Mouse (Mus musculus) bone marrow, adult 2 months (tissue): ENCODE results near the gene Cdc14b.

Source experiments
- CTCF ChIP-seq: fragments of 200-500 bp; IDR thresholded peaks from 2 replicates; pipeline ENCODE4 v1.5.1; 2011; ENCODE audit warnings: low read length, control low read depth; ENCODE audit not compliant: control insufficient read depth, insufficient read depth
- POLR2A ChIP-seq: fragments of 200-500 bp; IDR thresholded peaks from 2 replicates; pipeline ENCODE4 v1.6.1; 2011; ENCODE audit warnings: low read depth, mild to moderate bottlenecking, control low read depth, low read length, borderline replicate concordance; ENCODE audit not compliant: control insufficient read depth

- TF ChIP-seq CTCF (no peak), POLR2A (no peak)
Observed at GRCm38 (mm10) chr13:64154651-64155050, 120.4 kb downstream of the Cdc14b start.
